Mouse (Mus musculus) midbrain, embryonic 14.5 days (tissue): ENCODE results near the gene Krt83. TPM values are rescaled to one million over a fixed set of nuclear protein-coding genes. Genes with fewer than 3 reads are reported as not detected.
"Not testable (repeated sequence)": the region's sequence is repeated elsewhere in the genome, so short reads cannot be mapped to it uniquely, and the experiment has no call there.

Source experiments
- ATAC-seq: fragments of 200-750 bp; cut with Nextera tagmentation; 2 replicates; pipeline ENCODE4 v1.8.0; 2017; ENCODE audit warnings: moderate number of reproducible peaks, moderate library complexity; ENCODE audit not compliant: low FRiP score, low TSS enrichment
- DNase-seq: peaks from one replicate; pipeline ENCODE4 v3.0.0-alpha.2; 2015
- H3K27ac ChIP-seq: fragments of 300-500 bp; sonication (generic); replicated peaks from 2 replicates; pipeline ENCODE4 v1.5.1; 2014; ENCODE audit warnings: mild to moderate bottlenecking, low read depth, low read length, moderate library complexity
- H3K27me3 ChIP-seq: fragments of 300-500 bp; sonication (generic); 2 replicates; pipeline ENCODE4 v1.6.1; 2014; ENCODE audit warnings: low read length, control low read depth, mixed read lengths; ENCODE audit not compliant: control insufficient read depth, insufficient read depth
- H3K36me3 ChIP-seq: fragments of 300-500 bp; sonication (generic); 2 replicates; pipeline ENCODE4 v1.6.1; 2014; ENCODE audit warnings: low read length, control low read depth; ENCODE audit not compliant: control insufficient read depth, insufficient read depth
- H3K4me1 ChIP-seq: fragments of 300-500 bp; sonication (generic); 2 replicates; pipeline ENCODE4 v1.6.1; 2014; ENCODE audit warnings: mild to moderate bottlenecking, antibody characterized with exemption, low read length, control low read depth; ENCODE audit not compliant: control insufficient read depth, insufficient read depth
- H3K4me2 ChIP-seq: fragments of 300-500 bp; sonication (generic); 2 replicates; pipeline ENCODE4 v1.6.1; 2014; ENCODE audit warnings: mild to moderate bottlenecking, low read length, moderate library complexity
- H3K4me3 ChIP-seq: fragments of 300-500 bp; sonication (generic); replicated peaks from 2 replicates; pipeline ENCODE4 v1.5.1; 2014; ENCODE audit warnings: low read depth, low read length
- H3K9ac ChIP-seq: fragments of 300-500 bp; sonication (generic); replicated peaks from 2 replicates; pipeline ENCODE4 v1.6.1; 2014; ENCODE audit warnings: mild to moderate bottlenecking, low read length, moderate library complexity
- H3K9me3 ChIP-seq: fragments of 300-500 bp; sonication (generic); 2 replicates; pipeline ENCODE4 v1.6.1; 2016; ENCODE audit warnings: low read length, control low read depth, mixed read lengths; ENCODE audit not compliant: control insufficient read depth
- WGBS: fragments of 180-500 bp; shearing (Covaris S2); extraction: QIAGEN DNeasy Blood & Tissue Kit; methylation state at CpG from one replicate; pipeline ENCODE4 v1.1.7; 2014; 5-methylcytosine and 5-hydroxymethylcytosine counted together
- polyA plus RNA-seq: library from polyadenylated mRNA; unstranded; fragments of >200 nt; fragmentation: Nextera tagmentation; extraction: Ambion mirVana; gene quantifications from 2 replicates; pipeline ENCODE4 v1.2.1, GENCODE M21; 2014

Gene Krt83
- not detected in 2 replicates for polyA plus RNA-seq

GRCm38 (mm10) chr15:101491431-101491830 lies at the start of gene Krt83:
Krt83 (minus strand) TSS chr15:101491512.
- H3K27ac ChIP-seq: no peak within 1 kb of the TSS
- DNase-seq (peak; percentile 9), ATAC-seq (no peak)
- no peak within 1 kb of the TSS for H3K4me3 ChIP-seq
- no peaks in the 10 kb centered on the region for H3K9me3 ChIP-seq
- H3K9ac ChIP-seq: no peak within 1 kb of the TSS
- H3K4me2 ChIP-seq: no peak within 1 kb of the TSS
- H3K27me3 ChIP-seq: no peaks in the 10 kb centered on the region
- no peaks in the 10 kb centered on the region for H3K4me1 ChIP-seq
- 63% methylated on average over 6 of the region's 6 CpGs for WGBS
- no peaks in the 10 kb centered on the region for H3K36me3 ChIP-seq

GRCm38 (mm10) chr15:101538580-101538900 lies 47.2 kb upstream of the Krt83 start:
- no peaks in the 10 kb centered on the region for H3K27me3 ChIP-seq
- 65% methylated on average over 4 of the region's 4 CpGs for WGBS
- no peak overlapping the region for H3K9ac ChIP-seq
- ATAC-seq (no peak), DNase-seq (no peak)
- H3K4me2 ChIP-seq: no peak overlapping the region
- H3K27ac ChIP-seq: no peak overlapping the region
- no peaks in the 10 kb centered on the region for H3K36me3 ChIP-seq
- no peaks in the 10 kb centered on the region for H3K4me1 ChIP-seq
- no peaks in the 10 kb centered on the region for H3K9me3 ChIP-seq
- H3K4me3 ChIP-seq: no peak overlapping the region

DNA sequence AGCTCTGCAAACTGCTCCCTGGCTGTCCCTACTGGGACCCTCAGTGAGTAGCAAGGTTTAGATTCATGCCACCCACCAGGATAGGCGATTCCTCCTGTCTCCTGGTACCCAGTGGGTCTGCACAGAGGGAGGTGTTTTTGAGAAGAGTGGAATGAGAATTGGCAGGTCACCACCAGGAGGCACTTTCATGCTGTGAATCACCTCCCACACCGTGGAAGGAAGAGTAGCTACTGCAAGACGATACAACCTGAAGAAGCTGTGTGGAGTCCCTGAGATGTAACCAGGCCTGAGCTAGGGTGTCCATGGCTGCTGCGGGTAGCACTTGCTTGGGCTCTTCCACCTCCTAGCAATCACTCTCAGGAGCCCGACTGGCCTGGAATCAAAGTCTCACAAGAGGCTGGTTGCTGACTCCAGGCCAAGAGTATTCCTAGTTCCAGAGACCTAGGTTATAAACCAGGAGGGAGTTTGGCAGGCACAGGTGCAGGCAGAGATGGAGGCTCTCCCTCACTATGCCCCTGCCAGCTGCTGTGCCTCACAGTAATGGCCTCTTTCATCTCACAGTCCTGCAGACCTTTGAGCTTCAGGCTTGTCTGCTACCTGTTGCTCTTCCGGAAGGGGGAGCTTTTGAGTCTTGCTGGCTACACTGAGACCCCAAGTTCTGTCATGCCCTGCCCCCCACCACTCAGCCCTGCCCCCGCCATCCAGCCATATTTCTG lies 46.7 kb upstream of the Krt83 start:
- Histone ChIP-seq H3K4me3 (no peak overlapping the region), H3K27me3 (no peaks in the 10 kb centered on the region), H3K4me1 (no peaks in the 10 kb centered on the region), H3K9me3 (no peaks in the 10 kb centered on the region), H3K4me2 (no peak overlapping the region), H3K9ac (no peak overlapping the region), H3K36me3 (no peaks in the 10 kb centered on the region), H3K27ac (no peak overlapping the region)
- no peak for ATAC-seq
- 47% methylated on average over 7 of the region's 7 CpGs for WGBS
- no peak for DNase-seq

DNA sequence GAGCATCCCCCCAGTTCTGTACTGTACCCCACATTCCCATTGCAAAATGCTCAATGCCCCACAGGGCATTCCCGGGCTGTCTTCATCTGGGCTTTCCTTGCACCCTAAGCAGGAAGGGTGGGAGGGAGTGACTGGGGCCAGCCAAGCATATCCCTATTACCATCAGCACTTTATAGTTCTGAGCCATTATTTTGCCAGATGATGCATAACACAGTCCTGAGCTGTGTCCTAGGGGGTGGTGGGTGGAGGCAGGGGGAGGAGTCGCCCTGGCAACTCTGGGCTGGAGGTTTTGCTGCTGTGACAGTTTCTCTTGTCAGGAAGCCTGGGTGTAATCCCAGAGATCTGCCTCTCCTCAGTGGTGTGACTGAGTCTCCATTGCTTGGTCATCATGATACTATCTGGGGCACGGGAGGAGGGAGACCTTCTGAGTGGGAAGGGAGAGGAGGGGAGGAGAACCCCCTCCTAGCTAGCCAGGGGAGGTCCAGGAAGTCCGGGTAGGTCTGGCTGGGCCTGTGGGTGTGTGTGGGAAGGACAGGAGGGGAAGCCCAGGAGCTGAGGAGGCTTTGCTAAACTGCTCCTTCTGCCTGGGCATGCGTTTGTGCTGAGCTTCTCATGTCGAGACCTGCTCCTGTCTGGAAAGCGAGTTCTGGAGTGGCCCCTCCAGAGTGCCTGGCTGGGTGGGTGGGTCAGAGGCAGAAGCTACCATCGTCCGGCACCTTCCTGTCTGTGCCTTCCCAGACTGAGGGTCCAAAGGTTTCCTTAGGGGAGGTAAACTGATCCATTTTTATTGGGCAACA lies 44.9 kb upstream of the Krt83 start:
- Histone ChIP-seq H3K27ac (no peak overlapping the region), H3K9me3 (no peaks in the 10 kb centered on the region), H3K4me3 (no peak overlapping the region), H3K36me3 (no peaks in the 10 kb centered on the region), H3K27me3 (no peaks in the 10 kb centered on the region), H3K9ac (no peak overlapping the region), H3K4me2 (no peak overlapping the region), H3K4me1 (no peaks in the 10 kb centered on the region)
- 67% methylated on average over 9 of the region's 9 CpGs for WGBS
- DNase-seq (no peak), ATAC-seq (no peak)

DNA sequence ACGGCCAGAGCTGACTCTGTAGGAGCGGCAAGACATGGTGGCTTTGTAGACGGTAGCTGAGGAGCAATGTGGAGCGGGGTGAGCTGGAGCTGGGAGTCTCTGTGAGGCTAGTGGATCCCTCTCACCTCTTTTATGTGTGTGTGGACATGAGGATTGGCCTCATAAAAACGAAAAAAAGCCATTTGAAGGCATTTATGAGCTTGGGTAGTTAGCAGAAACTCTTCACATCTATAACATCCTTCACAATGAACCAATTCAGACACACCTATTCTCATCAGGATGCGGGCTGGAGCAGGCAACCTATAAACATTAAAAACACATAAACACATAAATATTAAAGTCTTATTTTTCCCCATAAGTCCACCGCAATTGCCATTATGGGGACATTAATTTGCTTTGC lies 41.4 kb upstream of the Krt83 start, which contains the start of gene Krt84:
Gene Krt84 (minus strand): TSS at position 101 of the 400 bp plus-strand sequence.
- Histone ChIP-seq H3K9me3 (no peaks in the 10 kb centered on the region), H3K4me2 (no peak within 1 kb of the TSS), H3K36me3 (no peaks in the 10 kb centered on the region), H3K27me3 (no peaks in the 10 kb centered on the region), H3K4me3 (no peak within 1 kb of the TSS), H3K27ac (no peak within 1 kb of the TSS), H3K4me1 (no peaks in the 10 kb centered on the region), H3K9ac (no peak within 1 kb of the TSS)
- 90% methylated on average over 7 of the region's 7 CpGs for WGBS
- DNase-seq (no peak), ATAC-seq (no peak)

DNA sequence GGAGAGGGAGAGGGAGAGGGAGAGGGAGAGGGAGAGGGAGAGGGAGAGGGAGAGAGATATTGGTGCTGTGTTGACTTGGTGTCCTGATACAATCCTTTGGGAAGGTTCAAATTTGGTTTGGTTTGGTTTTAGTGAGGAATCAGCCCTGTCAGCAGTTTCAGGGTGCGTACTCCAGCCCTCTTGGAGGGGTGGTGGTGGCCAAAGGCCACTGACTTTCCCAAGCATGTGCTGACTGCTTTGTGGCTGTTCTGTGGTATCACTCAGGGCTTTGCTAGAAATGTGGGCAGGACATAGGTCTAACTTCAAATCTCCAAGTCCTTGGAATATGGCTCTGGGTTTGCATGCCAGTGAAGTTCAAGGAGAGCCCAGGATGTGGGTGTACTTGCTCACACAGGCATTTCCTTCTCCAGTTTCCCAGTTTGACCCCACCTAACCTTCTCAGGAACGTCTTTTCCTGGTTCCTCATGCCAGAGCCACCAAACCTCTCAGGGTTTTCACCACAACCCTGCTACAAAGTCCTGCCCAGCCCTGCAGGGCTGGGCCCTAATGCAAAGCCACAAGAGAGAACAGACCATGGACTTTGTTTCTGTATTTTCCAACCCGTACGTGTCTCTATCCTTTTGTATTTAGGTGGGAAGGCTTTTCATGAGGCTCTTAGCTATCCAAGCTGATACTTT lies 31.4 kb upstream of the Krt83 start:
- ATAC-seq: no peak
- H3K4me1 ChIP-seq: no peaks in the 10 kb centered on the region
- no peak overlapping the region for H3K4me2 ChIP-seq
- H3K27ac ChIP-seq: no peak overlapping the region
- DNase-seq: no peak
- H3K36me3 ChIP-seq: no peaks in the 10 kb centered on the region
- H3K9ac ChIP-seq: no peak overlapping the region
- H3K9me3 ChIP-seq: no peaks in the 10 kb centered on the region
- H3K27me3 ChIP-seq: no peaks in the 10 kb centered on the region
- WGBS: 81% methylated on average over 4 of the region's 4 CpGs
- H3K4me3 ChIP-seq: no peak overlapping the region

GRCm38 (mm10) chr15:101519792-101520191 lies 28.5 kb upstream of the Krt83 start:
- ATAC-seq (no peak), DNase-seq (peak; percentile 94)
- Histone ChIP-seq H3K4me3 (no peak overlapping the region), H3K4me1 (no peaks in the 10 kb centered on the region), H3K27me3 (no peaks in the 10 kb centered on the region), H3K27ac (no peak overlapping the region), H3K9ac (no peak overlapping the region), H3K4me2 (no peak overlapping the region), H3K36me3 (no peaks in the 10 kb centered on the region), H3K9me3 (no peaks in the 10 kb centered on the region)
- 19% methylated on average over 2 of the region's 2 CpGs for WGBS

DNA sequence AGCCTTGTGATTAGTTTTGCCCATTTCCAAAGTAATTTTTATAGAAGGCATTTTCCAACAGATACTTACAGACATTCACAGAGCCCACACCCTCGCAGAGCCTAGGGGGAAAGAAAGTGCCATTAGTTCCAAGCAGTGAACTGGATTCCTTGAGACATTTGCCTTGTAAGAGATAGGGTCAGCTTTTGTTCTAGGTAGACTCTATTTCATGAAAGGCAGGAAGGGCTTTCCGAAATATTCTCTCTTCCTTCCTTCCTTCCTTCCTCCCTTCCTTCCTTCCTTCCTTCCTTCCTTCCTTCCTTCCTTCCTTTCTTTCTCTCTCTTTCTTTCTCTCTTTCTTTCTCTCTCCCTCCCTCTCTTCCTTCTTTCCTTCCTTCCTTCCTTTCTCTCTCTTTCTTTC lies 25.8 kb upstream of the Krt83 start, which contains the start of gene Gm49425:
Gene Gm49425 (minus strand): TSS at position 101 of the 400 bp plus-strand sequence.
- H3K4me1 ChIP-seq, H3K27ac ChIP-seq, ATAC-seq, H3K4me2 ChIP-seq, H3K4me3 ChIP-seq, H3K9me3 ChIP-seq, H3K9ac ChIP-seq, H3K36me3 ChIP-seq, H3K27me3 ChIP-seq, DNase-seq: not testable (repeated sequence)
- 85% methylated on average over 2 of the region's 2 CpGs for WGBS
